Mouse (Mus musculus): ENCODE results near the gene Plekho1. TPM values are rescaled to one million over a fixed set of nuclear protein-coding genes. Genes with fewer than 3 reads are reported as not detected.
A peak's percentile ranks its signal among the peaks of the same experiment; 100 is the strongest.

Plekho1 gene
- polyA plus RNA-seq, 1 experiment from 2014 or later = 26.1 TPM

- 6% methylated on average over 45 of the region's 51 CpGs for WGBS
- DNase-seq (ENCODE audit: low spot score) = peak; percentile 35
- H3K4me3 ChIP-seq (ENCODE audit: low read depth, low read length) = peak overlapping the region; percentile 66
These were observed 613 bp downstream of the Plekho1 start for GRCm38 (mm10) chr3:95994975-95995801.

DNA sequence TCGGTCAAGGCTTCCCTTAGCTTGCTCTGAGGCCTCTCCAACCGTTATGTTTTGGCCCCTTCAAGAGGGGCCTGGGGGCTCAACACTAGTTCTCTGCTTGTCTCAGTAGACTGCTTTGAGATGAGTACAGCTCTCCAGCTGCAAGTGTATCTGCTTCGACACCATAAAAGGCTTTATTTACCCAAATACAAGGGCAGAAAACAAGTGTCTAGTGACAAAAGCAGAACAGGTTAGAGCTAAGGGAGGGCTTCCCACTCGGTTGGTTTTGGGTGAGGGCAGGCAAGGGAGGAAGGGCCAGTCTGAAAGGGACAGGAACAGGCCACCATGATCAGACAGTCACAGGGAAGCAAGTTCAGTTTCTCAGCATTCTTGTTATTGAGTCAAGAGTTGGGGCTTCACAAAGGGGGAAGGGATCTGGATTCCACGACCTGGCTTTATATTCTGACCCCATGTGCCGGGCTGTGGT is 1.4 kb downstream of the Plekho1 start:
- WGBS = 20% methylated on average over 6 of the region's 6 CpGs
- Histone ChIP-seq H3K4me3 (ENCODE audit: low read depth, low read length) (peak overlapping the region; percentile 66), H3K27ac (replicated peaks) (peak overlapping the region; percentile 96), H3K27me3 (ENCODE audit: control insufficient read depth, insufficient read depth, low read length) (no peaks in the 10 kb centered on the region), H3K9me3 (ENCODE audit: control insufficient read depth, low read length) (no peaks in the 10 kb centered on the region), H3K4me2 (replicated peaks; ENCODE audit: low read depth) (peak overlapping the region; percentile 80), H3K4me1 (replicated peaks; ENCODE audit: control insufficient read depth, insufficient read depth) (peaks cover 4% of the 10 kb centered on the region), H3K9ac (ENCODE audit: low read length) (peak overlapping the region; percentile 89), H3K36me3 (ENCODE audit: control insufficient read depth, insufficient read depth, low read length) (peaks cover 11% of the 10 kb centered on the region)
- ATAC-seq (ENCODE audit: low FRiP score, low TSS enrichment) = no peak; the same call in 1 of the 2 replicates
- no peak for DNase-seq (ENCODE audit: low spot score)
- TF ChIP-seq CTCF (IDR thresholded peaks at IDR 0.05; ENCODE audit: low read depth) (no peak), EP300 (optimal IDR thresholded peaks at IDR 0.05) (no peak)

More at GRCm38 (mm10) chr3:95994975-95995801, 613 bp downstream of the Plekho1 start:
- Histone ChIP-seq H3K27ac (replicated peaks) (peak overlapping the region; percentile 96), H3K27me3 (ENCODE audit: control insufficient read depth, insufficient read depth, low read length) (no peaks in the 10 kb centered on the region), H3K4me2 (replicated peaks; ENCODE audit: low read depth) (peak overlapping the region; percentile 80), H3K9me3 (ENCODE audit: control insufficient read depth, low read length) (no peaks in the 10 kb centered on the region), H3K4me1 (replicated peaks; ENCODE audit: control insufficient read depth, insufficient read depth) (peaks cover 4% of the 10 kb centered on the region), H3K36me3 (ENCODE audit: control insufficient read depth, insufficient read depth, low read length) (0 out of 2 replicates have a peak, but pooled peaks cover 4% of the 10 kb centered on the region), H3K9ac (ENCODE audit: low read length) (peak overlapping the region; percentile 89)
- TF ChIP-seq EP300 (optimal IDR thresholded peaks at IDR 0.05) (no peak), CTCF (IDR thresholded peaks at IDR 0.05; ENCODE audit: low read depth) (no peak)
- peak; percentile 43; the same call in 1 of the 2 replicates for ATAC-seq (ENCODE audit: low FRiP score, low TSS enrichment)

GRCm38 (mm10) chr3:95993881-95994280 is 1.9 kb downstream of the Plekho1 start:
- DNase-seq (ENCODE audit: low spot score) = no peak
- Histone ChIP-seq H3K9me3 (ENCODE audit: control insufficient read depth, low read length) (no peaks in the 10 kb centered on the region), H3K4me3 (ENCODE audit: low read depth, low read length) (peak overlapping the region; percentile 66), H3K36me3 (ENCODE audit: control insufficient read depth, insufficient read depth, low read length) (peaks cover 16% of the 10 kb centered on the region), H3K9ac (ENCODE audit: low read length) (peak overlapping the region; percentile 52), H3K27me3 (ENCODE audit: control insufficient read depth, insufficient read depth, low read length) (no peaks in the 10 kb centered on the region), H3K4me1 (replicated peaks; ENCODE audit: control insufficient read depth, insufficient read depth) (peaks cover 4% of the 10 kb centered on the region), H3K27ac (replicated peaks) (peak overlapping the region; percentile 96), H3K4me2 (replicated peaks; ENCODE audit: low read depth) (peak overlapping the region; percentile 80)
- ATAC-seq (ENCODE audit: low FRiP score, low TSS enrichment) = no peak
- WGBS = 38% methylated on average over 4 of the region's 4 CpGs
- TF ChIP-seq EP300 (optimal IDR thresholded peaks at IDR 0.05) (no peak), CTCF (IDR thresholded peaks at IDR 0.05; ENCODE audit: low read depth) (peak; percentile 54)

- Histone ChIP-seq H3K27ac (replicated peaks) (peak overlapping the region; percentile 96), H3K4me3 (ENCODE audit: low read depth, low read length) (peak overlapping the region; percentile 66; the same call in 1 of the 2 replicates), H3K9ac (ENCODE audit: low read length) (peak overlapping the region; percentile 52; the same call in 1 of the 2 replicates), H3K36me3 (ENCODE audit: control insufficient read depth, insufficient read depth, low read length) (peaks cover 17% of the 10 kb centered on the region), H3K4me1 (replicated peaks; ENCODE audit: control insufficient read depth, insufficient read depth) (peaks cover 4% of the 10 kb centered on the region), H3K9me3 (ENCODE audit: control insufficient read depth, low read length) (no peaks in the 10 kb centered on the region), H3K27me3 (ENCODE audit: control insufficient read depth, insufficient read depth, low read length) (no peaks in the 10 kb centered on the region), H3K4me2 (replicated peaks; ENCODE audit: low read depth) (peak overlapping the region; percentile 80)
- DNase-seq (ENCODE audit: low spot score) (no peak), ATAC-seq (ENCODE audit: low FRiP score, low TSS enrichment) (no peak)
- 36% methylated on average over 5 of the region's 5 CpGs for WGBS
- TF ChIP-seq EP300 (optimal IDR thresholded peaks at IDR 0.05) (no peak), CTCF (IDR thresholded peaks at IDR 0.05; ENCODE audit: low read depth) (no peak)
These were observed 2.7 kb downstream of the Plekho1 start for GRCm38 (mm10) chr3:95992990-95993603.

DNA sequence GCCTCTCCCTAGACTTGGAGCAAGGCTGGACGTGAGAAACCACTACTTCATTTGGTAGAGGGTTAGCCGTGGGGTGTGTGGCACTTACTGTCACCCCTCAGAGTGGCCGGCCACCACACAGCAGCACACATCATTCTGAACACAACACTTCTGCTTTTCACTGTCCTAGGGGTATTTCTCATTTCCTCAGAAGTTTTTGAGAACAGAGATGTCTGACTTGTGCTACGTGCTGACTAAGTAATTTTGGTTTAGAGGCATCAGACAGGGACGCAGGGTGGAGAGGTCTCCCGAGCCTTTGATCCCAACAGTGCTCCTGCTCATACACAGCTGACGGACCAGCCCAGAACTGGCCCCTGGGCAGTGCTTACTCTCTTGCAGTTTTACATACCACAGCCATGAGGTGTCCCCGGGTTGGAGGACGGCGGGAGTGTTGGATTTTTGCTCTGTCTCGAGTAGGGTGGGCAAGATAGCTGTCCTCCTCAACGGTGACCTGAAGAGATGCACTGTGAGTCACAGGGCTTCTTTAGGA is 5.3 kb downstream of the Plekho1 start:
- no peak for TF ChIP-seq EP300 (optimal IDR thresholded peaks at IDR 0.05)
- no peak for TF ChIP-seq CTCF (IDR thresholded peaks at IDR 0.05; ENCODE audit: low read depth)
- Histone ChIP-seq H3K9ac (ENCODE audit: low read length) (no peak overlapping the region), H3K4me2 (replicated peaks; ENCODE audit: low read depth) (no peak overlapping the region), H3K27me3 (ENCODE audit: control insufficient read depth, insufficient read depth, low read length) (no peaks in the 10 kb centered on the region), H3K9me3 (ENCODE audit: control insufficient read depth, low read length) (no peaks in the 10 kb centered on the region), H3K4me1 (replicated peaks; ENCODE audit: control insufficient read depth, insufficient read depth) (peaks cover 9% of the 10 kb centered on the region; the same call in 1 of the 2 replicates), H3K36me3 (ENCODE audit: control insufficient read depth, insufficient read depth, low read length) (peaks cover 17% of the 10 kb centered on the region), H3K27ac (replicated peaks) (no peak overlapping the region; the same call in 1 of the 2 replicates), H3K4me3 (ENCODE audit: low read depth, low read length) (no peak overlapping the region)
- 65% methylated on average over 12 of the region's 12 CpGs for WGBS
- ATAC-seq (ENCODE audit: low FRiP score, low TSS enrichment) (0 out of 2 replicates have a peak, but pooled peaks have one; percentile 7), DNase-seq (ENCODE audit: low spot score) (no peak)
